Mouse (Mus musculus): Measurements from ENCODE around the gene Txndc17. TPM values are rescaled to one million over a fixed set of nuclear protein-coding genes. Genes with fewer than 3 reads are reported as not detected.
A peak's percentile ranks its signal among the peaks of the same experiment; 100 is the strongest.

The Txndc17 gene
- polyA plus RNA-seq, 1 experiment, result 31.1 TPM

- TF ChIP-seq FLI1 (IDR thresholded peaks at IDR 0.05; ENCODE audit: low read length) (no peak), GATA1 (IDR thresholded peaks at IDR 0.05; ENCODE audit: borderline replicate concordance, low read length) (no peak)
- Histone ChIP-seq H3K9me3 (no peaks in the 10 kb centered on the region), H3K27me3 (replicated peaks) (no peaks in the 10 kb centered on the region), H3K4me1 (peaks cover 17% of the 10 kb centered on the region), H3K36me3 (replicated peaks; ENCODE audit: low read length) (peaks cover 72% of the 10 kb centered on the region), H3K4me3 (replicated peaks) (no peak overlapping the region)
These were observed 23.1 kb upstream of the Txndc17 start for GRCm38 (mm10) chr11:72184252-72184651.

DNA sequence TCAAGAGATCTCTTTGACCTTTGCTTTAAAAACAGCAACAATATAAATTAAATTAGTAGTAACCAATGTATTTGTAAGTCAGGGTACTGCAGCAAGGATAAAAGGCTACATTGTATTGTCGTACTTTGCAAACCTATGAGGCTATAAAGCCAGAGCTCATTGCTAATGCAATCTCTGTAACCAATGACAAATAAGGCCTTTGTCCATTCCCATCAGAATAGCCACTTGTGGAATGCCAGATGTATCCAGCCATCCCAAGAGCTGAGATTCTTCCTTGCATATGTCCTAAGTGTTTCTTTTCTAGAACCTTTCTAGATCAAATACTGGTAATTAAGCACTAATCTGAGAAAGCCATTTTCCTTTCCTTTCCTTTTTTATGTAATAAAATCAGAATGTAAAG is 16.5 kb upstream of the Txndc17 start:
- no peaks in the 10 kb centered on the region for H3K27me3 ChIP-seq (replicated peaks)
- TF ChIP-seq FLI1 (IDR thresholded peaks at IDR 0.05; ENCODE audit: low read length), result no peak
- TF ChIP-seq GATA1 (IDR thresholded peaks at IDR 0.05; ENCODE audit: borderline replicate concordance, low read length), result no peak
- H3K9me3 ChIP-seq, result no peaks in the 10 kb centered on the region
- H3K4me1 ChIP-seq, result peaks cover 16% of the 10 kb centered on the region
- peaks cover 71% of the 10 kb centered on the region for H3K36me3 ChIP-seq (replicated peaks; ENCODE audit: low read length)
- H3K4me3 ChIP-seq (replicated peaks), result no peak overlapping the region

- TF ChIP-seq GATA1 (IDR thresholded peaks at IDR 0.05; ENCODE audit: borderline replicate concordance, low read length) (no peak), FLI1 (IDR thresholded peaks at IDR 0.05; ENCODE audit: low read length) (no peak)
- peaks cover 66% of the 10 kb centered on the region for H3K36me3 ChIP-seq (replicated peaks; ENCODE audit: low read length)
These were observed 13.1 kb upstream of the Txndc17 start for GRCm38 (mm10) chr11:72194259-72194658.

GRCm38 (mm10) chr11:72196506-72196905 is 10.8 kb upstream of the Txndc17 start:
- no peak for TF ChIP-seq GATA1 (IDR thresholded peaks at IDR 0.05; ENCODE audit: borderline replicate concordance, low read length)
- TF ChIP-seq FLI1 (IDR thresholded peaks at IDR 0.05; ENCODE audit: low read length), result no peak
- Histone ChIP-seq H3K36me3 (replicated peaks; ENCODE audit: low read length) (peaks cover 57% of the 10 kb centered on the region), H3K9me3 (no peaks in the 10 kb centered on the region)

More at GRCm38 (mm10) chr11:72194259-72194658, 13.1 kb upstream of the Txndc17 start:
- H3K4me1 ChIP-seq, result peaks cover 7% of the 10 kb centered on the region
- H3K9me3 ChIP-seq, result no peaks in the 10 kb centered on the region
- no peaks in the 10 kb centered on the region for H3K27me3 ChIP-seq (replicated peaks)
- H3K4me3 ChIP-seq (replicated peaks), result no peak overlapping the region

GRCm38 (mm10) chr11:72203440-72203839 is 3.9 kb upstream of the Txndc17 start:
- Histone ChIP-seq H3K27me3 (replicated peaks) (no peaks in the 10 kb centered on the region), H3K4me3 (replicated peaks) (no peak overlapping the region), H3K9me3 (no peaks in the 10 kb centered on the region), H3K36me3 (replicated peaks; ENCODE audit: low read length) (peaks cover 33% of the 10 kb centered on the region), H3K4me1 (peaks cover 40% of the 10 kb centered on the region)
- TF ChIP-seq GATA1 (IDR thresholded peaks at IDR 0.05; ENCODE audit: borderline replicate concordance, low read length), result no peak
- TF ChIP-seq FLI1 (IDR thresholded peaks at IDR 0.05; ENCODE audit: low read length), result no peak

More at GRCm38 (mm10) chr11:72196506-72196905, 10.8 kb upstream of the Txndc17 start:
- Histone ChIP-seq H3K27me3 (replicated peaks) (no peaks in the 10 kb centered on the region), H3K4me1 (peaks cover 7% of the 10 kb centered on the region), H3K4me3 (replicated peaks) (no peak overlapping the region)

DNA sequence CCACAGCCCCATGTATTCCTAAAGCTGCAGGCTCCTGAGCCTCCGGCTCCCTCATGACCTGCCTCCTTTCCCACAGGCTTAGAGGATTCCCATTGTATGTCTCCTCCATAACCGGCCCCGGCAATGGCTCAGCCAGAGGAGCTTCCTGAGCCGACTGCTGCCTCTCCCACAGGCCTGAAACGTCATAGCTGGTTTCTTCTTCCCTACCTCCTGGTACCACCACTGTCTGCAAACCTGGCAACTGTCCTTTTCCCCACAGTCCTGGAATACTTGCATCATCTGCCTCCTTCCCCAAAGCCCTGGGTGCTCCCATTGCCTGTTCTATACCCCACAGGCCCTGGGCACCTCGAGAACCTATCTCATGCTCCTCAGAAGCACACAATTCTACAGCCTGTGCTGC is 2.1 kb upstream of the Txndc17 start:
- H3K9me3 ChIP-seq, result no peaks in the 10 kb centered on the region
- TF ChIP-seq GATA1 (IDR thresholded peaks at IDR 0.05; ENCODE audit: borderline replicate concordance, low read length) (no peak), FLI1 (IDR thresholded peaks at IDR 0.05; ENCODE audit: low read length) (no peak)
- H3K4me3 ChIP-seq (replicated peaks), result peak overlapping the region; percentile 96
- peaks cover 35% of the 10 kb centered on the region for H3K36me3 ChIP-seq (replicated peaks; ENCODE audit: low read length)
- peaks cover 40% of the 10 kb centered on the region for H3K4me1 ChIP-seq
- H3K27me3 ChIP-seq (replicated peaks), result no peaks in the 10 kb centered on the region

DNA sequence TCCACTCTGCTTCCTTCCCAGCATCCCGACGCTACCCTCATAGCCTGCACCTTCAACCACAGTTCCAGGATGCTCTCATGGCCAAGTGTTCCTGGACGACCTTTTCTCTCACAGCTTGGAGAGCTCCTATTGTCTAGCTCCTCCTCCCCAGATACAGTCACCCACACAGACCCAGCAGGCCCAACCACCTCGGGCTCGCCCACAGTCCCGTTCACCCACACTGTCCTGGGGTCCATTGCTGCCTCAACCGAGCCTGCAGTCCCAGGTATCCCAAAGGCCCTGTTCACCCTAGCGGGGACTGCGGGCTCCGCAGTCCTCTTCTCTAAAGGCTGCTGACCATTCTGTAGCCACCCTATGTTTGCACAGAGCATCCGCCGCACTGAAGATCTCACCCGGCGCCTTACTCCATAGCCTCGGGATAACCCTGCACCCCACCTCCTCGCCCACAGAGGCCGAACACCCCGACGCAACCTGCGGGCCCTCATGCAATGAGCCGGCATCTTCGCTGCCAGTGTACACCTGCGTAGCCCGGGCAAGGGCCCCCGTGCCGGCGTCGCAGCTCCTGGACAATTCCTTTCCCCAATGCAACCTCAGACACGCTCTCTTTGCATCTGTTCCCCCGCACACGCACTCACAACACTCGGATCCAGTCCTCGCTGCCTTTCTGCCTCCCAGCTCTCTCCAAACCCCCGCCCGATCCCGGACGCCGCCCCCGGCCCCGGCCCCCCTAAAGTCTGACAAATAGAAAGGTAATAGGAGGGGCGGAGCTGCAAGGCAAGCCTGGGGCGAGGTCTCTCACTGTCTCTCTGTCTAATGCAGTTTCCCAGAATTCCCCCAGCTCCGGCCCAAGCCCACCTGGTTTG is 775 bp upstream of the Txndc17 start, which contains the start of gene Gm43951:
TSS of gene Gm43951 (minus strand) at position 500 of the 863 bp plus-strand sequence.
- Histone ChIP-seq H3K36me3 (replicated peaks; ENCODE audit: low read length) (peaks cover 39% of the 10 kb centered on the region), H3K4me1 (peaks cover 40% of the 10 kb centered on the region), H3K9me3 (no peaks in the 10 kb centered on the region), H3K27me3 (replicated peaks) (no peaks in the 10 kb centered on the region), H3K4me3 (replicated peaks) (peak within 1 kb of the TSS; percentile 96)
- TF ChIP-seq GATA1 (IDR thresholded peaks at IDR 0.05; ENCODE audit: borderline replicate concordance, low read length), result no peak
- no peak for TF ChIP-seq FLI1 (IDR thresholded peaks at IDR 0.05; ENCODE audit: low read length)

- Histone ChIP-seq H3K4me1 (peaks cover 40% of the 10 kb centered on the region), H3K4me3 (replicated peaks) (peak overlapping the region; percentile 96), H3K9me3 (no peaks in the 10 kb centered on the region), H3K27me3 (replicated peaks) (no peaks in the 10 kb centered on the region), H3K36me3 (replicated peaks; ENCODE audit: low read length) (peaks cover 41% of the 10 kb centered on the region)
- TF ChIP-seq GATA1 (IDR thresholded peaks at IDR 0.05; ENCODE audit: borderline replicate concordance, low read length) (no peak), FLI1 (IDR thresholded peaks at IDR 0.05; ENCODE audit: low read length) (no peak)
These were observed 559 bp downstream of the Txndc17 start for GRCm38 (mm10) chr11:72207834-72208377.

GRCm38 (mm10) chr11:72214591-72215409 is 7.5 kb downstream of the Txndc17 start:
- Histone ChIP-seq H3K4me3 (replicated peaks) (peak overlapping the region; percentile 97), H3K27me3 (replicated peaks) (no peaks in the 10 kb centered on the region), H3K36me3 (replicated peaks; ENCODE audit: low read length) (peaks cover 32% of the 10 kb centered on the region), H3K4me1 (peaks cover 30% of the 10 kb centered on the region), H3K9me3 (no peaks in the 10 kb centered on the region)
- no peak for TF ChIP-seq GATA1 (IDR thresholded peaks at IDR 0.05; ENCODE audit: borderline replicate concordance, low read length)
- TF ChIP-seq FLI1 (IDR thresholded peaks at IDR 0.05; ENCODE audit: low read length), result peak; percentile 23; the same call in 1 of the 2 replicates

Measured in megakaryocyte, embryonic 14.5 days (primary cell).